In genomic region chr1:135686792-135687510, GRCm38 (mm10) we compare ENCODE assay signal across 8 mouse cellular contexts. TPM values are rescaled to one million over a fixed set of nuclear protein-coding genes. Genes with fewer than 3 reads are reported as not detected.
A peak's percentile ranks its signal among the peaks of the same experiment; 100 is the strongest.
DNase-seq lines count a peak whose midpoint lies in the region; ATAC-seq lines count a peak whose summit lies in the region.

No protein-coding gene starts in this region.

- no peaks in the 10 kb centered on the region for H3K36me3 ChIP-seq in embryonic facial prominence, embryonic 10.5 days (replicated peaks)
- no peaks in the 10 kb centered on the region for H3K36me3 ChIP-seq in limb, embryonic 10.5 days

- peaks cover 47% of the 10 kb centered on the region for H3K4me1 ChIP-seq in embryonic facial prominence, embryonic 10.5 days
- H3K4me1 ChIP-seq in limb, embryonic 10.5 days = peaks cover 50% of the 10 kb centered on the region

- intact Hi-C loops in left cerebral cortex, postnatal 4 days (cut with DNase I) = no loop called here
- intact Hi-C loops in heart, postnatal 10 days (cut with DNase I) = loop anchor here (2.0 kb wide), 1 partner anchor 14 kb away; no protein-coding TSS in a partner anchor

- DNase-seq in left cerebral cortex, postnatal 4 days = peak; percentile 82
- DNase-seq in left cerebral cortex, adult 8-10 months (ENCODE audit: low spot score in 2 of 2) = no peak
- peak; percentile 70 for DNase-seq in embryonic facial prominence, embryonic 10.5 days (ENCODE audit: low spot score)
- peak; percentile 64 to 68 for DNase-seq in heart, postnatal 10 days
- peak; percentile 68 for DNase-seq in limb, embryonic 10.5 days (ENCODE audit: low spot score)
- no peak for DNase-seq in thymus, adult 18-20 months
- DNase-seq in left cerebral cortex, adult 18-20 months (ENCODE audit: low spot score in 2 of 2) = no peak

- no peaks in the 10 kb centered on the region for H3K9me3 ChIP-seq in embryonic facial prominence, embryonic 10.5 days
- H3K9me3 ChIP-seq in limb, embryonic 10.5 days (replicated peaks) = no peaks in the 10 kb centered on the region

- H3K27ac ChIP-seq in embryonic facial prominence, embryonic 10.5 days (replicated peaks) = peak overlapping the region; percentile 92
- peak overlapping the region; percentile 95 for H3K27ac ChIP-seq in limb, embryonic 10.5 days

- peak overlapping the region; percentile 84 for H3K4me3 ChIP-seq in embryonic facial prominence, embryonic 10.5 days
- H3K4me3 ChIP-seq in limb, embryonic 10.5 days = peak overlapping the region; percentile 85

- ATAC-seq in megakaryocyte-erythroid progenitor cell, adult 5-6 weeks (replicated peaks; ENCODE audit: low FRiP score, low TSS enrichment, poor library complexity, severe bottlenecking) = 0 out of 2 replicates have a peak, but pooled peaks have one; percentile 28

- under 1% methylated on average over 19 of the region's 19 CpGs for WGBS in embryonic facial prominence, embryonic 10.5 days
- under 1% methylated on average over 19 of the region's 19 CpGs for WGBS in limb, embryonic 10.5 days

- peaks cover 71% of the 10 kb centered on the region for H3K27me3 ChIP-seq in embryonic facial prominence, embryonic 10.5 days (replicated peaks; ENCODE audit: low read depth, poor library complexity, severe bottlenecking)
- peaks cover 37% of the 10 kb centered on the region for H3K27me3 ChIP-seq in limb, embryonic 10.5 days (ENCODE audit: low read depth, poor library complexity, severe bottlenecking)

RNA-seq across cellular contexts. Expression of gene Csrp1, which starts 32.9 kb away (rescaled TPM):
- 10 to 100 TPM; 31.2 to 32.8 TPM for total RNA-seq in left cerebral cortex, postnatal 4 days (2021)
- total RNA-seq in left cerebral cortex, adult 8-10 months (2022) = 100 to 1,000 TPM; 277 to 320 (median 278) TPM
- 47.4 and 51.9 TPM in 2 replicates for polyA plus RNA-seq in embryonic facial prominence, embryonic 10.5 days (2016; fragmentation: Nextera tagmentation; extraction: Ambion mirVana)
- 100 to 1,000 TPM; 107 to 117 TPM for total RNA-seq in heart, postnatal 10 days (2021)
- 46.3 and 54.4 TPM in 2 replicates for polyA plus RNA-seq in limb, embryonic 10.5 days (2016; fragmentation: Nextera tagmentation; extraction: Ambion mirVana)
- total RNA-seq in megakaryocyte-erythroid progenitor cell, adult 5-6 weeks (2014; fragmentation: Nextera tagmentation) = 77.6 and 100 TPM in 2 replicates
- 91.4 and 112 TPM in 2 replicates for total RNA-seq in megakaryocyte-erythroid progenitor cell, adult 5-6 weeks (2017)
- total RNA-seq in left cerebral cortex, adult 18-20 months (2021) = 100 to 1,000 TPM; 219 to 238 TPM

Comparison
In these comparisons a context has a peak if more than half of its experiments do, and no peak if none do; other contexts are left out.
1. DNase-seq: peak in left cerebral cortex, postnatal 4 days (single experiment), embryonic facial prominence, embryonic 10.5 days (single experiment), heart, postnatal 10 days (2 of 2) and limb, embryonic 10.5 days (single experiment); none in left cerebral cortex, adult 8-10 months (0 of 2), thymus, adult 18-20 months (0 of 2) and left cerebral cortex, adult 18-20 months (0 of 2).